Mouse (Mus musculus) forebrain, postnatal 0 days (tissue): Measurements from ENCODE around the gene Ice1. TPM values are rescaled to one million over a fixed set of nuclear protein-coding genes. Genes with fewer than 3 reads are reported as not detected.

Experiments used
- ATAC-seq: fragments of 200-750 bp; cut with Nextera tagmentation; 2 replicates; pipeline ENCODE4 v1.8.0; 2017; ENCODE audit warnings: mild to moderate bottlenecking, moderate library complexity
- DNase-seq: peaks from one replicate; pipeline ENCODE4 v3.0.0-alpha.2; 2015
- H3K27ac ChIP-seq: fragments of 300-500 bp; sonication (generic); 2 replicates; pipeline ENCODE4 v1.5.1; 2014; ENCODE audit warnings: low read depth, mild to moderate bottlenecking, antibody characterized with exemption, low read length, moderate library complexity, mixed read lengths
- H3K27me3 ChIP-seq: fragments of 300-500 bp; sonication (generic); 2 replicates; pipeline ENCODE4 v1.6.1; 2014; ENCODE audit warnings: mild to moderate bottlenecking, low read length, mixed read lengths; ENCODE audit not compliant: insufficient read depth
- H3K36me3 ChIP-seq: fragments of 300-500 bp; sonication (generic); 2 replicates; pipeline ENCODE4 v1.6.1; 2014; ENCODE audit warnings: mild to moderate bottlenecking, moderate library complexity; ENCODE audit not compliant: insufficient read depth
- H3K4me1 ChIP-seq: fragments of 300-500 bp; sonication (generic); 2 replicates; pipeline ENCODE4 v1.6.1; 2014; ENCODE audit warnings: antibody characterized with exemption; ENCODE audit not compliant: insufficient read depth
- H3K4me2 ChIP-seq: fragments of 300-500 bp; sonication (generic); 2 replicates; pipeline ENCODE4 v1.6.1; 2014; ENCODE audit warnings: low read depth, mild to moderate bottlenecking, moderate library complexity
- H3K4me3 ChIP-seq: fragments of 300-500 bp; sonication (generic); 2 replicates; pipeline ENCODE4 v1.5.1; 2014; ENCODE audit warnings: low read depth, low read length, mixed read lengths
- H3K9ac ChIP-seq: fragments of 300-500 bp; sonication (generic); 2 replicates; pipeline ENCODE4 v1.6.1; 2014; ENCODE audit warnings: mild to moderate bottlenecking
- H3K9me3 ChIP-seq: fragments of 300-500 bp; sonication (generic); 2 replicates; pipeline ENCODE4 v1.6.1; 2016; ENCODE audit warnings: low read length
- CTCF ChIP-seq: sonication (generic); IDR thresholded peaks from 2 replicates; pipeline ENCODE4 v1.5.1; 2016; ENCODE audit warnings: antibody characterized with exemption, control low read depth, low read depth
- WGBS: fragments of 180-500 bp; shearing (Covaris S2); extraction: QIAGEN DNeasy Blood & Tissue Kit; methylation state at CpG from one replicate; pipeline ENCODE4 v1.1.7; 2014; 5-methylcytosine and 5-hydroxymethylcytosine counted together
- polyA plus RNA-seq: library from polyadenylated mRNA; unstranded; fragments of >200 nt; fragmentation: Nextera tagmentation; extraction: Ambion mirVana; gene quantifications from 2 replicates; pipeline ENCODE4 v1.2.1, GENCODE M21; 2015
- total RNA-seq: library from RNA; depleted of rRNA; stranded (reverse); fragments of >200 nt; gene quantifications from 2 replicates; pipeline ENCODE4 v1.2.3, GENCODE M21; 2014; rRNA removed

Gene Ice1
- total RNA-seq (68.0 and 82.5 TPM in 2 replicates), polyA plus RNA-seq (18.4 and 21.0 TPM in 2 replicates)

GRCm38 (mm10) chr13:70637282-70637661, at the start of gene Ice1:
Gene Ice1, minus strand, starts transcription at chr13:70637634.
- peak; percentile 73 for DNase-seq
- Histone ChIP-seq H3K27me3 (no peaks in the 10 kb centered on the region), H3K27ac (peak within 1 kb of the TSS; percentile 93), H3K4me2 (peak within 1 kb of the TSS; percentile 79), H3K9ac (peak within 1 kb of the TSS; percentile 85), H3K36me3 (no peaks in the 10 kb centered on the region), H3K9me3 (no peaks in the 10 kb centered on the region), H3K4me3 (peak within 1 kb of the TSS; percentile 83), H3K4me1 (peaks cover 13% of the 10 kb centered on the region; the same call in 1 of the 2 replicates)
- ATAC-seq = peak; percentile 35
- TF ChIP-seq CTCF = no peak; the same call in 1 of the 2 replicates
- WGBS = under 1% methylated on average over 36 of the region's 39 CpGs

- TF ChIP-seq CTCF = no peak
- Histone ChIP-seq H3K9ac (no peak overlapping the region), H3K27me3 (no peaks in the 10 kb centered on the region), H3K4me1 (no peaks in the 10 kb centered on the region), H3K9me3 (no peaks in the 10 kb centered on the region), H3K4me2 (no peak overlapping the region), H3K36me3 (no peaks in the 10 kb centered on the region), H3K4me3 (no peak overlapping the region), H3K27ac (no peak overlapping the region)
- DNase-seq (no peak), ATAC-seq (no peak)
- WGBS = 69% methylated on average over 5 of the region's 5 CpGs
These were observed 48.4 kb upstream of the Ice1 start for GRCm38 (mm10) chr13:70685825-70686224.

- 62% methylated on average over 7 of the region's 7 CpGs for WGBS
- ATAC-seq (peak; percentile 74), DNase-seq (no peak)
- Histone ChIP-seq H3K36me3 (no peaks in the 10 kb centered on the region), H3K27me3 (no peaks in the 10 kb centered on the region), H3K9ac (no peak overlapping the region), H3K4me2 (no peak overlapping the region), H3K9me3 (no peaks in the 10 kb centered on the region), H3K4me1 (no peaks in the 10 kb centered on the region), H3K4me3 (no peak overlapping the region), H3K27ac (no peak overlapping the region)
- no peak for TF ChIP-seq CTCF
These were observed 47.7 kb upstream of the Ice1 start for GRCm38 (mm10) chr13:70684976-70685609.

GRCm38 (mm10) chr13:70681411-70682183, 44.2 kb upstream of the Ice1 start:
- Histone ChIP-seq H3K27me3 (no peaks in the 10 kb centered on the region), H3K9me3 (no peaks in the 10 kb centered on the region), H3K4me2 (no peak overlapping the region), H3K9ac (no peak overlapping the region), H3K4me3 (no peak overlapping the region), H3K36me3 (no peaks in the 10 kb centered on the region), H3K4me1 (no peaks in the 10 kb centered on the region), H3K27ac (no peak overlapping the region)
- ATAC-seq (no peak), DNase-seq (no peak)
- TF ChIP-seq CTCF = no peak
- 90% methylated on average over 7 of the region's 7 CpGs for WGBS

GRCm38 (mm10) chr13:70680316-70680715, 42.9 kb upstream of the Ice1 start:
- Histone ChIP-seq H3K9ac (no peak overlapping the region), H3K27ac (no peak overlapping the region), H3K4me1 (no peaks in the 10 kb centered on the region), H3K27me3 (no peaks in the 10 kb centered on the region), H3K9me3 (no peaks in the 10 kb centered on the region), H3K36me3 (no peaks in the 10 kb centered on the region), H3K4me3 (no peak overlapping the region), H3K4me2 (no peak overlapping the region)
- 88% methylated on average over 3 of the region's 3 CpGs for WGBS
- ATAC-seq (no peak), DNase-seq (no peak)
- no peak for TF ChIP-seq CTCF

DNA sequence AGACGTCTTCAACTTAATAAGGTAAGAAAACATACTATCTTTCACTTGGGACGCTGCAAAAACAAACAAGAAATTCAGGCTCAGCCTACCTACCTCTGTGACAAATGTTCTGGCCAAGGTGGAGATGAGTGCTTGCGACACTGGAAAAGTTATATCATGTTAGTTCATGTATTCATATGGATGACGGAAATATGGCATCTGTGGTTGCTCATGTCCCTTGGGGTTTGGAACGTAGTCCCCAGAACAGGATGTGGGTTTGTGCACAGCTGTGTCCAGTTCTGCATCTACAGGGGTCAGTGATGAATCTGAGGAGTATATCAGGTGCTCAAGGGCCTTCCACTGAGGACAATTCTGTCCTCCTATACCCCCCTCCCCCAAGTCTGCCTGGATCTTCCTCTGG, 40.3 kb upstream of the Ice1 start:
- Histone ChIP-seq H3K4me2 (no peak overlapping the region), H3K27ac (no peak overlapping the region), H3K36me3 (no peaks in the 10 kb centered on the region), H3K4me1 (no peaks in the 10 kb centered on the region), H3K27me3 (no peaks in the 10 kb centered on the region), H3K4me3 (no peak overlapping the region), H3K9ac (no peak overlapping the region), H3K9me3 (no peaks in the 10 kb centered on the region)
- no peak for TF ChIP-seq CTCF
- 92% methylated on average over 5 of the region's 5 CpGs for WGBS
- ATAC-seq = no peak
- DNase-seq = no peak
